Mouse (Mus musculus): ENCODE measurements at regions not wholly inside any gene's neighbourhood (a gene's known extent, or its start where the extent isn't known, plus 50 kb on each side); places are given as distances from the start of the nearest gene placed in this dataset.

DNA sequence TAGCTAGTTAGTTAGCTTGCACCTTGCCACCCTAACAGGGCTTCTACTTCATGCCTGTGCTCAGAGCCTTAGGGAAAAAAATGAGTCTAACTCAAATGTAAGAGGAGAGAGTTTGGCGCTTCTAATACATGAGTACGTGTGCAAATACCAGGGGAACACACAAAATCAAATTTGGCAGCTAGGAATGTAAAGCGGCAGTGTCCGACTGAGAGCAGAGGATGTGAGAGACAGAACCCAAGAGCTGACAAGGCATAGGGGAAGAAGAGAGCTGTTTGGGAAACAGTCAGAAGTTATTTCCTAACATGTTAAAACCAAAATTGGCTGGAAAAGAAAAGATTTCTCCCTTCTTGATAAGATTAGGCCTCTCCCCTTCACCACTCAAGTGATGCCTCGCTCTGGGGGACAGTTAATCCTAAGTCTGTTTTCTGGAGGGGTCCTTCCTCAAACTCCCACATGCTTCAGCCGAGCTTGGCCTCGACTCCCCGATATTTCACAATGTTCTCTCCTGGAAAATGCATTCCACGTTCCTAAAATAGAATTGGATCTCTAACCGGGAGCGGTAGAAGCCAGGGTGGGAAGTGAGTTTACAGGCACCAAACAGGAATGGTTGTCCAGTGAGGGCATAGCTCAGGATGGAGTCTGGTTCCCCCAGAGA is 229.1 kb downstream of the Maf start:
- no peak for DNase-seq (ENCODE audit: low spot score)

DNA sequence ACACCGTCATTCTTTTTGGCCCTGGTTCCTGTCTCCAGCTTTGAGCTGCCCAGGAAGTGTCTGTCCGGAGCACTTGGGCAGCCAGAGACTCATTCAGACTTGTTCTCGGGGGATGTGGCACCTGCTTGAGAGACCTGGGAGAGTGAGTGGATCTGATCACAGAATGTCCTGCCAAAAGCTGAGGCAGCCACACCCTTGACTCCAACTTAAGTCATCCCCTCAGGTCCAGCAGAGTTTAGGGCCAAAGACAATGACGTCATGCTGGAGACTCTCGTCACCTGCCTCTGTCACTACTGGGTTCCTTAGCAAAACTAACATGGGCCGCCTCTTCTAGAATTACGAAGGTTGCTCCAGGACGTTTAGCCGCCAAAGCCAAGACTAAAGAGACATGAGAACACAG is 231.5 kb downstream of the Maf start:
- no peak for DNase-seq (ENCODE audit: low spot score)

DNA sequence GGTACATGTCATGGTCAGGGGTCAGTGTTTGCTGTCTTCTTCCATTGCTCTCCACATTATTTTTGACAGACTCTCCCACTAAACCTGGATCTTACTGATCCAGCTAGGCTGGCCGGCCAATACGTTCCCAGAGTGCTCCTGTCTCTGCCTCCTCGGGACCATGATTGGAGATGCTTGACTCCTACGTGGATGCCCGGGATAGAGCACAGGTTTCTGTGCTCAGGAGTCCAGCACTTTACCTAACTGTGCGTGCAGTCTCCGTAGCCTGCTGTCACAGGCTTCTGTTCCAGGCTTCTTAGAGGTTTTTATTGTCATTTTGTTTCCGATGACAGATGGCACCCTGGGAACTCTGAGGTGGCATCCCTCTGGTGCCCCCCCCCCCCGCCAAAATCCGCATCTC is 232.4 kb downstream of the Maf start:
- DNase-seq (ENCODE audit: low spot score): no peak

DNA sequence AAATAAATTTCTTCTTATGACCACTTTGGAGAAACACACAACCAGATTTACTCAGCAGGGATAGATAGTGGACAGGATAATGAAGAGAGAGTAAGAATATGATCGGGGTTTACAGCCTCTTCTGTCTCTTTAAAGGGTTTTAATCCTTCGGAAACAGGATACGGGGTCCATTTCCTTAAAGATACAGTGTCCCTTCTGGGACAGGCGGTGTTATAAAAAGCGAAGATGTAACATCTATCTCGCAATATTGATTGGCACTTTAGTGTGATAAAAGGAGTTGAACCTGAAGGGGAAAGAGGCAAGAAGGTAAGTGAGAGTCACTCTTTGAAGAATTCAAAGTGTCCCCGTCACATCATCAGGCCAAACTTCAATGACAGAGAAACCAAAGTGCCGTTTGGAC is 233.6 kb downstream of the Maf start:
- no peak for DNase-seq (ENCODE audit: low spot score)

DNA sequence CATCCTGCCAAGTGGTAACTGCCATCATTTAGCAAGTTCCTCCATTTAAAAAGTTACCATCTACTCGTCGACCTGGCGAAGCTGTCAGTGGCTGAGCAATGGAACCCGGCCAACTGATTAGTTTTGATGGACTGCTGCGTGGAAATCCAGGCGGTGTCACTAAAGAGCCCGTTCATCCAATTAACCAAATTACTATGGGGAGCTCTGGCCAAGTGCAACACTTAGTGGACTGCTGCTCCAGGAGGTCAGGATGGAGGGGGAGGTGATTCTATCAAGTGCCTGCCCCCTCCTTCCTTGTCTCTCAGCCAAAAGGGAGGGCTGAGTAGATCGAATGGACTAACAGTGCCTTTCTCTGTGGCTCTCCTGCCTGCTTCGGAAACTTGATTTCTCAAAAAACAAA is 241.0 kb downstream of the Maf start:
- no peak for DNase-seq (ENCODE audit: low spot score)

DNA sequence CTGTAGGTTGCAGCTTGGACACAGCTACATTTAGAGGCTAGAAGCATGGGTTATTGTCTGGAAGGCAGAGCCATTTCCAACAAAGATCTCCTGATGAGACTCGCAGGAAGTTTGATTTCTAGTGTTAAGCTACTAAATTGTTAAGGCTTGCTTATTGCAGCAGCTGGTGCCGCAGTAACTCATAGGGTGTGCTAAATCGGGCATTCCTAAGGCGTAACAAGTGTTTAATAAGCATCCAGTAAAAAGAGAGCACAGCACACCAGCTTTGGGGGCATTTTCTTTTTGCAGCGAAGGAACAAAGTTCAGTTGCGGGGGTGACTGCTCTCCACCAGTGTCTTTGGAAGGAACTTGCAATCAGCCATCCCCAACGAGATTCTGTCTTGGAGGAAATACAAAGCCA is 241.5 kb downstream of the Maf start:
- DNase-seq (ENCODE audit: low spot score): no peak

DNA sequence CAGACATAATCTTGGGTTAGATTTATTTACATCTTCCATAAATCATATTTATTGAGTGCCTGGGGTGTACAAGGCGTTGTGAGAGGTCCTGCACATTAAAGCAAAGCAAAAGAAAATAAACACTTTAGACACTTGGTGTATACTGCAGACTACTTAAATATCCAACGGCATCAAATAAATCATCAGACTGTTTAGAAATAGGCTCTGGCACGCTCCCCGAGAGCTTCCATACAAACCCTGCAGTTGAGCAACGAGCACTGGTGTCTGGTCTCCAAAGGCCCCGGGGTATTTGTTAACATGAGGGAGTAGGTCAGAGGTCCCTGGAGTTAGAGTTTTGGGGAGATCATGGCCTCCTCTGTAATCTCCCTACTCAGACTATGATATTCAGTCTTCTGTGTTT is 244.9 kb downstream of the Maf start:
- DNase-seq (ENCODE audit: low spot score): no peak

DNA sequence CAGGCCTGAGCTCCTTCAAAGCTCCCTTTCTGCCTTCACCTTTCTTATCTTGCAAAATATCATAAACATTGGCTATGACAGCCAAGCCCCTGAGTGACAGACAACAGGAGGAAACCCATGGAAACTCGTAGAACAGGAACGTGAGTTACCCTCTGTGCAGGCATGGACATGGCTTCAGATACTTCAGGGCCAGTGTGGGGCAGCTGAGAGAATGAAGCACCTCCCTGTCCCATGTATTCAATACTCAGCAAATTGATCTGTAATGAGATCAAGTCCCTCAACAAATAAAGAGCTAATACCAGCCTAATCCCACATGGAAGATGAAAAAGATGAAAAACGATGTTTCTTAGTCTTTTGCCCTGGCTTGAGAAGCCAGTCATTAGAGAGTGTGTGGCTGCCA is 249.5 kb downstream of the Maf start:
- DNase-seq (ENCODE audit: low spot score): no peak

DNA sequence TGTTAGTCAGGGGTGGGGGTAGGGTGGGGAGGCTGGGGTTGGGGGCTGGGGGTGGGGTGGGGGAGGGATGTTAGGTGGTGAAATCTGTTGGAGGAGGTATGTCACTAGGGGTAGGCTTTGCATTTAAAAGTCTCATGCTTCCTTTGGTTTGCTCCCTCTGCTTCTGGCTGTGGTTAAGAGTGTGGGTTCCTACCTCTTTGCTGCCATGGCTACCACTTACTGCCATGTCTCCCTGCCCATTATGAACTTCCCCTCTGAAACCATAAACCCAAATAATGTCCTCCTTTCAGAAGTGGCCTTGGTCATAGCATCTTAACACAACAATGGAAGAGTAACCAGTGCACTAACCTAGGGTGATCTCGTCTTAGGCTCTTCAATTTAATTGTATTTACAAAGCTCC is 256.8 kb downstream of the Maf start:
- no peak for DNase-seq (ENCODE audit: low spot score)

DNA sequence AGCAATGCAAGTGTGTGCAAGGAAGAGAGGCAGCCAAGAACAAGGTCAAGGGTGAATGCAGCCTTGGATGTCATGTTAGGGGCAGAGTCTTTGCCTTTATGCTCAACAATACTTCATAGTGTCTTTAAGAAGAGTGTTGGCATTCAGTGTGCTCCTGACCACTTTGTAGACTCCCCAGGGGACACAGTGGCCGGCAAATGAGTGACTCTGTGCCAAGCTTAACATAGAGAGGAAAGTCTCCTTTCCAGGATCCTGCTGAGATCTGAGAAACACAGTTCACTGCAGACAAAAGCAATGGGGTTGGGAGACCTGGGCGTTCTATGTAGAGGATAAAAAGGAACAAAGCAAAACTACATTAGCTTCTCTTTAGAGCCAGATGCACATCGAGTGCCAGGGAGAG is 259.2 kb downstream of the Maf start:
- DNase-seq (ENCODE audit: low spot score): no peak

DNA sequence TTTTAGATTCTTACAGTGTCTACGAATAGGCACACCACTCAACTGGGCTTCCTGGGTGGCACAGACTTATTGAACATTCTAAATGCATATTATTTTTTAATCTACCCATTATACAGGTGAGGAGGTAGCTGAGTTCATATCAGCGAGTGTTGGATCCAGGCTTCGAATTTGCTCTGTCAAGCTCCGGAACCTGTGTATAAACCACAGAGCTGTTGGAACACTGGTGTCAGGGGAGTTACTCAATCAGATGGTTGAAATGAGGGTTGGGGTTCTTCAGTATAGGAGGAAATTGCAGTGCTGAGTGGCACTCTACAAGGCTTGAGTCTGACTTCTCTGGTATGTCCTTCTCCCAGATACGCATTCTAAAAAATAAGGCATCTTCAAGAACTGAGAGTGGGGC is 263.1 kb downstream of the Maf start:
- no peak for DNase-seq (ENCODE audit: low spot score)

DNA sequence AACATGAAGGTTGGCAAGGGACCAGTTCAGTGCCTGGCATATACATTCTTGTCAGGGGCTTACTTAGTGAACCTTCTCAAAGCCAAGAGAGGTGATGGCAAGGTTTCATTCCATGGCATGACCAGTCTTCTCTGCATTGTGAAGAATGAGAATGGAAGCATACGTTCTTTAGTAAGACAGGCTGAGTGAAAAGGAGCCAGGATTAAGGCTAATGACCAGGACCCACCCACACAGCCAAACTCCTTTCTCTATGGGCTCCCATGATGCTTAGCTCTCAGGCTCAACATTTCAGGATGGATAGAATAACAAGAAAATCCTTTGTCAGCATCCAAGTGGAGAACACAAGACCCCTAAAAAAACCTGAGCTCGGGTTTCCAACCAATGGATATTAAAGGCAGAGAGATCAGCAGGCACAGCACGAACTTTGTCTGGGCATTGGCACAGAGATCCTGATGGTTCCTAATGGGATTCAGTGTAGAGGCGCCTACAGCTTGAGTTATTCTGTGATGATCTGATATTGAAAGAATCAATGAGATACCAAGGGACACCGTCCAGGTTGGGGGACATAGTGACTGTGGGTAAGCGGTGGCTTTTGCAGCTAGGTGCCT is 265.5 kb downstream of the Maf start:
- DNase-seq (ENCODE audit: low spot score): no peak

DNA sequence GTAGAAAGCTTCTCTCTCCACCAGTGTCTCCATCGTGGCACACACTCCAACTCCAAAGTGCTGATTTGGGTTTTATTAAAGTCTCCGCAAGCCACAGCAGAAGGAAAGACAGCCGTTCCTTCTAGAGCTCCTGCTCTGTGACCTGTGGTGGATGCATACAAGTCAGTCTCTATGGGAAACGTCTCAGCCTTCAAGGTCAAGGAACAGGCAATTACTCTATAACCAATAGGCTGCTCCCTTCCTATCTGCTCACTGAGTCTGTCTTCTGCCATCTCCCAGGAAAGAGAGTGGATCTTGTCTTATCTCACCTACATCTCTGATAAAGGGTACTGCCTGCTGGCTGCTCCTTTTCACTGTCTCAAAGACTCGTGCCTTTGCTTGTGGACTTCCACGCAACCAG is 266.3 kb downstream of the Maf start:
- no peak for DNase-seq (ENCODE audit: low spot score)

DNA sequence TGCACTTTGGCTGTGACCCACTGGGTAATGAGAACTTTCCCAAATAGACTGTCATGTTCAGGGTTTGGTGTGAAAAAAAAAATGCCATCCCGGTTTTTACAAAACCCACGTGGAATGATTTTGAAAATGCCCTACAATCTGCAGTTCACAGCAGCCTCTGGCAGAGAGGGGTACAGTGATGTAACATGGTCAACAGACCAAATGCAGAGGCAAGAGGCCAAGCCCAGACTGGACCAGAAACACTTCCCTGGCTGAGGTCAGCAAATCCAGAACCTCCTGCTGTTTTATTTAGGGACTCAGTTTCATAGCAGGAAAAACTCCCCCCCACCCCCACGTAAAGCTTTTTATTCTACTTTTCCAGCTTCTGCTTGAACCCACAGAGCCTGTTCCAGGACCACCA is 267.4 kb downstream of the Maf start:
- DNase-seq (ENCODE audit: low spot score): no peak

DNA sequence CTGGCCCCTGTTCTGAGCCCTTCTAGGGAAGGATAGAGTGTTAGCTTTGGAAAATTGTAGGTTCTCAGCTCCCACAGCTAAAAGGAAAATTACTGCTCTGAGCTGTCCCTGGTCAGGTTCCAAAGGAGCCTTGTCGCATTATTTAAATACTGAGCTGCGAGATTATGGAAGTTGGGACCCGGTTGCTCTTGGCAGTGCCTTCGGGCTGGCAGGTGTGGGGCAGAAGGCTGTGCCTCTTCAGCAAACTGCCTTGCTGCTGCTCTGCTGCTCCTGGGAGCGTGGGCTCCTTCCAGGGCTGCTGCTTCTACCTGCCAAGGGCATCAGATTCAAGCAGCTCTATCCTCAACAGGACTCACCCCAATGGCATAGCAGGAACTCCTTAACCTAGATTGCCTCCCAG is 268.1 kb downstream of the Maf start:
- DNase-seq (ENCODE audit: low spot score): no peak

DNA sequence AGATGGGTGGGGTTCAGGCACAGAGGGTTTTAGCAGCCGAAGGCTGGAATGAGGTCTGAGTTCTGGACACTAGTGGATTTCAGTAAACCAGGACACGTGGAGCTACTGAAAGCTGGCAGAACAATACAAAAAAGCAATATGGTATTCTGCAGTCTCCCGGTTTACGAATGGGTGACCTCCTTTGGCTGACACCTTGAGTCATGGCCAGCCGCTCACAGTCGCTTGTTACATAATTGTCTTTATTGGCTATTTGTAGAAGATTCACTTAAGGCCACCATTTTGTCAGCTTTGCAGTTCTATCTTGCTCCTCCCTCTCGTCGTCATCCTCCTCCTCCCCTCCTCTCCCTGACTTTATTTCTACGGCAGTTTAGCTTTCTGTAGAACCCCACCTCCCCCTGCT is 269.6 kb downstream of the Maf start:
- no peak for DNase-seq (ENCODE audit: low spot score)

DNA sequence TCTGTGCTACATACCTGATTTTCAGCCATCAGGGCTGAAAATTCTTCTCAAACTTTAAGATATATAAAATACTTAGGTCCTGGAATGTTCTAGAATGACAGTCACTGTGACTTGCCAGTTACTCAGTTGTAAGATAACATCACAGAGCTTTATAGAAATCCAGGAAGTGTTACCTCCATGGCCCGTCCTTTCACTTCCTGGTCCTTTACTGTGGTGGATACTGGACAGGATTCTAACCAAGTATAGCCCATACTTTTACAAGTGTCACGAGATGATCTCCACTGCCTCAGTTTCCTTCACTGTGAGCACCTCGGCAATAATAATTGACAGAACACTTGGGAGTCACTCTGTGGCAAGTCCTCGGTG is 271.3 kb downstream of the Maf start:
- no peak for DNase-seq (ENCODE audit: low spot score)

DNA sequence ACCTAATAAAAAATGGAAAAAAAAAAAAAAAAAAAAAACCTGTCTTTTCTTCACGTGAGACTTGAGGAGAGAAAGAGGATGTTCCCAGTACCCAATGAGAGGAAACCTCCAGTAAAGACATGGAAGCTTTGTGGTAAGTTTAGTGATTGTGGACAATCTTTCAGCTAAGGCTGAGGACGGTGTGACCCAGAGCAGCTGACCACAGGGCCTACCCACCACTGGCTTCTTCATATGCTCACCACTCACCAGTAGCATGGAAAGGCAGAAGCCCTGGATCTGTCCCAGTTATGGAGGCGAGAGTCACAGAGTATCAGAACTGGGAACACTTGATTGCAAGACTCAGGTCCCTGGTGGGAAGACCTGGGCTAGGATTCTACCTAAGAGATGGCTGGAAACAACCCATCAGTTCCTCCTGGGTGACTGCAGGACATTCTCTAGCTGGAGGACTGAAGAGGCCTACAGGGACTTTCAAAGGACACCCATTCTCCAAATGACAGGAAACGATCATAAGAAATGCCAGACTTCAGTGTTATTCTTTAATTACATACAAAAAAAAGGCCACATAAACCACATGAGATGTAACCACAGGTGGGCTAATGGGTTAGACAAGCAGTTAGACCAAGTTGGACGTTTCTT is 271.8 kb downstream of the Maf start:
- DNase-seq (ENCODE audit: low spot score): no peak

DNA sequence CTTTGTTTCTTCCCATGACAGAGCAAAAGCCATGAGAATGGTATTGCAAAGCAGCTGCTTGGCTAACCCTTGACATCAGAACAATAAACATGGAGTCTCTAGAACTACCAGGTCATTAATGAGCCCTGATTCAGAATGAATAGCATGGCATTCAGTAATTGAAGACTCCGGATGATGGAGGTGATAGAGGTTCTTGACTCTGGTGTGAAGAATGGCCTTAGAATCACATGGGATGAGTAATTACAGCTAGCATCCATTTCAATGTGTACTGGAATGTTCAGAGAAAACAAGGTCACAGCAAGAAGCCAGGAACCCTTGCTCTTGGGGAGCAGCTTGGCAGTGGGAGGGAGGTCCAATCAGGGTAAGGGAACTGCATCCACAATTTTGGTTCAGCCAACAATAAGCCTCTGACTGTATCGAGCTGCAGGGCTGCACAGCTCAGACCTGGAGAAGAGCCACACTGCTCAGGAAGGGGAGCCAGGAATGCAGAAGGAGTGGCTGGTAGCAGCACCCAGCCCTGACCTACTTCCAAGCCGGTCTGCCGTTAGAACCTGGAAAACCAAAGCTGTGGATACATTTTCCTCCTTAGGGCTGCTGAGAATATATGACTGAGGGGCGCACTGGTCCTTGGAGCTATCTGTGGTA is 275.1 kb downstream of the Maf start:
- no peak for DNase-seq (ENCODE audit: low spot score)

DNA sequence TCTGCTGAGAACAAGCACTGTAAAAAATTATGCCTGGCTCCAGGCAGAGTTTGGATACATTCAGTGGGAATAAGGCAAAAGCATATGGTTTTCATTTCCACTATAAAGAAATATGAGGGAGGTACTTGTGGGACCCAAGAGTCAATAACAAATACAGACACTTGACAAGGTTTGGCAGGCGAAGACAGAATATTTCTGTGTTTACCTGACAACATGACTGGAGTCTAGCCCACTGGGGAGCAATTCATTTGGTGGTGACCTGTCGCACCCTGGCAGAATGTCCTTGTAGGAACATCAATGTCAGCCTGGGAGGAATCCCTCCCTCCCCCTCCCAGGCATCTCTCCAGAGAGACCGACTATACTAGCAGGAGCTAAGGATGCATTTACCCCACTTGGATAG is 276.8 kb downstream of the Maf start:
- no peak for DNase-seq (ENCODE audit: low spot score)

DNA sequence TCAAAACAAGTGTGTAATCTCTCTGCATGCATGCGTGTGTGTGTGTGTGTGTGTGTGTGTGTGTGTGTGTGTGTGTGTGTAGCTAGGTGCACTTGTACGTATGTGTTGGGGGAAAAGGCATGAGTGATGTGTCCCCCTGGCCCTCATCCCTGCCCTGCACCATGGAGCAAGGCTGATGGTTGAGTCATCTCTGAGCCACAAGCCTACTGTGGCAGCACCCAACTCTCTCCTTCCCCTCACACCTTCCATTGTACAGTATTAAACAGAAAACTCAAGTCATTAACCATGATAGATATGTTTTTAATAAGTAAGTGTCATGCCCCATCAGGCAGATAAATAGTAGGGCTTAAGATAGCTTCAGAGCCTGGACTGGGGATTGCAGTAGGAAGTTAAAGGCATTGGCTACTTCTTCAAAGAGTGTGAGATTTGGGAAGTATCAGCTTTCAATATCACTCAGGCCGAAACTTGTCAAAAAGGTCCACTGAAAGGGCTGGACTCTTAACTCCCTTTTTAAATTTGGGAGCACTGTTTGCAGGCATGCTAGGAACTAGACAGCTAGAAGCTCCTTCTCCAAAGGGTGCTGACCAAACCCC is 278.2 kb downstream of the Maf start:
- DNase-seq (ENCODE audit: low spot score): no peak

DNA sequence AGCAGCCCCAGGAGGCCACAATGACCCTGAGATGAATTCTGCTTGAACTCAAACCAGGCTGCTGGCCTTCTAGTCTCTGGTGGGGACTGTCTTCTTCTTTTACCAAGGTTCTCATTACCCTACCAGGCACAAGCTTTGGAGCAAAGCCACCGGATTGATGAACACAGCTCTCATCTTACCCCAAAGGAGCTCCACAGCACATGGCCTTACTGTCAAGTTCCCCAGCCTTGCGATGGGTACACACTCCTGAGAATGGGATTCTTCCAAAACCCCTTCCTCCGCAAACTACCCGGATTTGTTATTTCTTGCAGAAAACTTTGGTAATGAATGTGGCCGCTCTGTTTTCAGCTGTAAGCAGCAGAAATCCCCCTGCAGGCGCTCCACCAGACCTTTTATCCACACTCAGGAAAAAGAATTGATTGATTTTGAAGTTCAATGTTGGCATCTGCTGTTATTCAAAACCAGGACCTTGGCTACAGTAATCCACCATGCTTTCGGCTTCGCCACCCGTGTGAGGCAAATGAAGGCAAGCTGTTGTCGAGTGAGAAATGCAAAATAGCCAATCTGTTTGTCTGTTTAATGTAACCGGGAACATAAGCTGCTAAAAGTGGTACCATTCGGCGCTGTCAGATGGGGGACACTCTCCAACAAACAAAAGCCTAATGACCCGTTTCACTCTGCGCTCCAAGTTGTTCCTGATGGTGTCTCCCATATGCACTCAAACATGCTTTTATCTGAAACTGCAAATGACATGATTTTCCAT is 278.9 kb downstream of the Maf start:
- no peak for DNase-seq (ENCODE audit: low spot score)
